Mouse (Mus musculus) large intestine, adult 2 months (tissue): ENCODE data around the gene Pin4. TPM values are rescaled to one million over a fixed set of nuclear protein-coding genes. Genes with fewer than 3 reads are reported as not detected.
"Not testable (repeated sequence)": the region's sequence is repeated elsewhere in the genome, so short reads cannot be mapped to it uniquely, and the experiment has no call there.

Experiments used
- DNase-seq: peaks from one replicate; pipeline ENCODE4 v3.0.0-alpha.2; 2012; ENCODE audit warnings: low read depth, low spot score
- WGBS: fragments of 180-500 bp; shearing (Covaris S2); methylation state at CpG from one replicate; pipeline ENCODE4 v1.1.7; 2018; 5-methylcytosine and 5-hydroxymethylcytosine counted together
- polyA plus RNA-seq: library from polyadenylated mRNA; depleted of rRNA; stranded (reverse); fragments of >200 nt; gene quantifications from 2 replicates; pipeline ENCODE4 v1.2.3, GENCODE M21; 2012; rRNA removed

Pin4 gene
- 2.4 and 5.1 TPM in 2 replicates for polyA plus RNA-seq

- WGBS: 10% methylated on average over 30 of the region's 30 CpGs
- peak; percentile 73 for DNase-seq
Measured at GRCm38 (mm10) chrX:102119042-102119864, at the start of gene Pin4. Gene Pin4 (plus strand): TSS chrX:102119447.

- no peak for DNase-seq
- WGBS: 22% methylated on average over 59 of the region's 61 CpGs
Measured at GRCm38 (mm10) chrX:102070591-102071471, 48.4 kb upstream of the Pin4 start, which contains the start of gene Rtl5. Gene Rtl5 (minus strand): TSS chrX:102071304.

- WGBS: 23% methylated on average over 2 of the region's 2 CpGs
- no peak for DNase-seq
Measured at GRCm38 (mm10) chrX:102071517-102071916, 47.7 kb upstream of the Pin4 start.

GRCm38 (mm10) chrX:102073605-102074325 lies 45.5 kb upstream of the Pin4 start:
- no peak for DNase-seq

GRCm38 (mm10) chrX:102074435-102074834 lies 44.8 kb upstream of the Pin4 start:
- WGBS: 77% methylated on average over 5 of the region's 5 CpGs

More at GRCm38 (mm10) chrX:102073605-102074325, 45.5 kb upstream of the Pin4 start:
- WGBS: 86% methylated on average over 14 of the region's 14 CpGs

GRCm38 (mm10) chrX:102075158-102075557 lies 44.1 kb upstream of the Pin4 start:
- DNase-seq: no peak
- WGBS: 70% methylated on average over 4 of the region's 4 CpGs

More at GRCm38 (mm10) chrX:102074435-102074834, 44.8 kb upstream of the Pin4 start:
- DNase-seq: no peak

GRCm38 (mm10) chrX:102076886-102077765 lies 42.1 kb upstream of the Pin4 start:
- WGBS: 80% methylated on average over 7 of the region's 7 CpGs
- no peak for DNase-seq

DNA sequence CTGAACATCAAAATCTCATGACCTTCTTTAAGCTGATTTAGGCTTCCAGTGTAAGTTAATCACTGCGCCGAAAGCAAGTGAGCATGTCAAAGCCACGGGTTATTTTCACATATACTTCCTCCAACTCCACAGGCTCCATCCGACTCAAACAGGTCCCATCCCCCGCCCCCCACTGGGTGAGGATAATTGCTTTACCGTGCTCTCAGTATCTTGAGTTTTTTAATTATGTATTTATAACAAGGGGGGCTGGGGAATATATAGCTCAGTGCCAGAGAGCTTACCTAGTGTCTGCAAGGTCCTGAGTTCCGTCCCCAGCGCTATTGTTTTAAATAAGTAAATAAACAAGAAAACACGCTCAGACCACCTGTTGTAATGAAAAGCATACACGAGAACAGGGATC lies 38.2 kb upstream of the Pin4 start:
- WGBS: 62% methylated on average over 10 of the region's 10 CpGs
- no peak for DNase-seq

- no peak for DNase-seq
- WGBS: 63% methylated on average over 7 of the region's 7 CpGs
Measured at GRCm38 (mm10) chrX:102081573-102082279, 37.5 kb upstream of the Pin4 start.

DNA sequence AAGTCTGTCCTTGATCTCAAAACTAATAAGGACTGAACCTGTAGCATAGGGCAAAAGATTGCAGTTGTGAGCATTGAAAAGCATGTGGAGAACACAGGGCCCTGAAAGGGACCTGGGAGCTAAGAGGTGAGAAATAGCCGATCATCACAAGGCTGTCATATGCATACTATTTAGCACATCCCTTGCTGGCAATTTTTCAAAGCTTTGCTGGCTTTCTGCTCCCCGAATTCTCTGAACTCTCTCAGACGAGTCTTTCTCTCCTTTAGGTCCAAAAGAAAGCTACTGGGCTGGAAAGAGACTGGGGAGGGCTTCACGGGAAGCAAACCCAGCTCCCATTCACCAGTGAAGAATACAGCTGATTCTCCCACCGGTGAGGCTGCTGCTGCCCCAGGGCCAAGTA lies 36.9 kb upstream of the Pin4 start:
- DNase-seq: no peak
- WGBS: 67% methylated on average over 5 of the region's 5 CpGs

- no peak for DNase-seq
Measured at GRCm38 (mm10) chrX:102085798-102086443, 33.3 kb upstream of the Pin4 start.

DNA sequence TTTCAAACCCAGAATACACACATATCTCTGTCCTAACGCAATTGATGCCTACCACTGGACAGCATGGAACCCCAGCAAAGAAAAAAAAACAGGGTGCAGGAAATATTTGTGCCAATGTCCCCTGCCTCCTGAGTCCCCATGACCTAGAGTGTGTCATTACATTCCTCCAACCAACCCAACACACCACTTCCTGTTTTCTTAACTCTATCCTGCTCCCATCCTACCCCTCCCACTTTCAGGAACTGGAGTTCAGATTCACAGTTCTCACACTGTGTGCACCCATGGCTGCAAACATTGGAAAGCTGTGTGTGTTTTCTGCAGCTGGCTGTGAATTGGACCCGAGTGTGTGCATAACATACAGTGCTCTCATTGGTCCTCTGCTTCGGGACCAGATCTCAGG lies 28.6 kb upstream of the Pin4 start:
- 55% methylated on average over 3 of the region's 3 CpGs for WGBS

More at GRCm38 (mm10) chrX:102085798-102086443, 33.3 kb upstream of the Pin4 start:
- whole genome bisulfite sequencing: 59% methylated on average over 8 of the region's 8 CpGs

DNA sequence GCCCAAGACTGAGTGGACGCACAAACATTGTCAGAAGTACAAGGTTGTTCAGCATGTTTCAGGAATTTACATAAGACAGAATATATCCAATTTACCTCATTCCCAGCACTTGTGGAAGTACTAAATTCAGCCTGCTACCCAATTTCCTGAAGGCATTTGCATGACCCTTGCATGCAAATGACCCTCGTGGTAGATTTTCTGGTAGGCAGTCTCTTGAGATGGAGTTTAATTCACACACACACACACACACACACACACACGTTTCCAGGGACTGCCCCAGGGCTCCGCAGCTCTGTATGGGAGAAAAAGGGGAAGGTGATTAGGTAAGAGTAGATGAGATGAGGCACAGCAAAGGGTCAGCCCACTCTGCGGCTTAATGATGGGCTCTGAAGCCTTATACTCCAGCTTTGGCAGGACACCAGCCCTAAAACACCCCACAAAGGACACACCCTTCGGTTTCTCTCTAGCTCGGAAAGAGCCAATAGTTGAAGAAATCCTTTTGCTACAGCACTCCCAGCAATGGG lies 24.8 kb upstream of the Pin4 start:
- no peak for DNase-seq
- WGBS: 70% methylated on average over 7 of the region's 7 CpGs

More for the DNA sequence above, 28.6 kb upstream of the Pin4 start:
- DNase-seq: no peak

DNA sequence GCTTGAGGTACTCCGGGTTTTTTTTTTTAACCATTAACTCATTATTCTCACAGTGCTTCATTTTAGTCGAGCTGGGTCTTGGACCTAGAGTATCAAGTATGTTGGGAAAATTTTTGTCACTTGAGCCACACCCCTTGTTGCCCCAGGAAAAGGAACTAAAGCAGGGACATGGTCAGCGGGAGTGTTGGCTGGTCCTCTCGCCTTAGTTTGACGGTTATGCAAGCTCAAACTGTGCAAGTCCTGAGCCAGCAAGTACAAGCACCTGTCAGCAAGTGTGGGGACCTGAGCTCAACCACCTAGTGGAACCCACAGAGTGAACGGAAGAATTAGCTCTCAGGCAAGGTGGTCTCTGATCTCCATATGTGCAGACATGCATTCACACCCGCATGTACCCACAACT lies 17.4 kb upstream of the Pin4 start:
- WGBS: 48% methylated on average over 7 of the region's 7 CpGs
- no peak for DNase-seq

DNA sequence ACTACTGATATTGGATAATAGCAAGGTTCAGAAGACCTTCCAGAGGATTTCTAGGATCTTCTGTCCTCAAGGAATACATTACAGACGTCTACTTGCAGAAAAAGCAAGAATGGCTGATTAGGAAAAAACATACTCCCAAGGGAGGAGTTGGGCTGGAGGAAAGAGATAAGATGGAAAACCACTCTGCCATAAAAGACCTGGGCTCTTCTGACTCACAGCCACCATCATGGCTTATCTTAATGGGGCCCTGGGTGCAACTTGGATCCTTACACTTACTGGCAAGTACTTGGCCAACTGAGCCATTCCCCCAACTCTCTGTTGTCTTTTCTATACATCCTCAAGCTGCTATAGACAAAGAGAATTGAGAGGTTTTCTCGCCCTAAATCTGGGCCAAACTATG lies 15.4 kb upstream of the Pin4 start:
- not testable (repeated sequence) for DNase-seq
- WGBS: 69% methylated on average over 2 of the region's 2 CpGs

DNA sequence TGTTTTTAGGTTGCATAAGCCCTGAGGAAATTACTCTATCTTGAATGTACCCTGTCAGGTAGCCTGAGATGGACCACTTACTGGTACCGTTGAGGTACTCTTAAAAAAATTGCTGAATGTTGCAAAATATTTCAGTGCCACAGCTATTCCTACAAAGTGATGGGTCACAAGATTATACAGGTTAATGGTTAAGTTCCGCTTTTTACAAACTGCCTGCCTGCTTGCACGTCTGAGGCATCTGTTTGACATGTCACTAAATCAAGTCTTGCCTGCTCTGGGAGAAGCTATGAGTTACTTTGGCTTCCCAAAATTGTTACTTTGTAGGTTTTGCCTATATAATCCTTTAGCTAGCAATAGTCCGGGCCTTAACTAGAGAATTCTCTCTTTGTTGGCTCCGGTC lies 9.9 kb upstream of the Pin4 start:
- not testable (repeated sequence) for DNase-seq
- 57% methylated on average over 5 of the region's 5 CpGs for WGBS

- DNase-seq: no peak
- 45% methylated on average over 4 of the region's 4 CpGs for WGBS
Measured at GRCm38 (mm10) chrX:102115676-102116075, 3.6 kb upstream of the Pin4 start.
